Mouse (Mus musculus): ENCODE data around the gene Ccna2. TPM values are rescaled to one million over a fixed set of nuclear protein-coding genes. Genes with fewer than 3 reads are reported as not detected.

Gene Ccna2
- polyA plus RNA-seq, 1 experiment, result 31.1 TPM

DNA sequence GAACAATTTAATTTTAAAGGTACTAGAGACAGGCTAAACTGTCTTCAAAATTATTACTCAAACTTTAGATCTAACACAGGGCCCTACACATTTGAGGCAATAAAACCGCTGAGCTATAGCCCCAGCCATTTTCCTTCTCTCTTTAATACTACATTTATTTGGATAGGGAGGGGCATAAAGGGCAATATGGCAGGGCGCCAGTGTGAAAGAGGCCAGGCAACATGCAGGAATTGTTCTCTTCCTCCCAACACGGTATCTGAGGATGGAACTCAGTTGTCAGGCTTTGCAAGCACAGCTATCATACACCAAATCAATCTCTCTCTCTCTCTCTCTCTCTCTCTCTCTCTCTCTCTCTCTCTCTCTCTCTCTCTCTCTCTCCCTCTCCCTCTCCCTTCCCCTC, 26.9 kb upstream of the Ccna2 start:
- H3K27ac ChIP-seq (ENCODE audit: insufficient read depth, low read length), result no peak overlapping the region
- no peak for DNase-seq (ENCODE audit: low read depth in 1 of 2, low spot score in 2 of 2)
- H3K27me3 ChIP-seq (ENCODE audit: control insufficient read depth, insufficient read depth, low read length), result no peaks in the 10 kb centered on the region
- no peak overlapping the region for H3K4me3 ChIP-seq (ENCODE audit: extremely low read depth, insufficient read depth, insufficient read length)
- H3K36me3 ChIP-seq (ENCODE audit: control insufficient read depth, insufficient read depth, low read length), result no peaks in the 10 kb centered on the region
- no peaks in the 10 kb centered on the region for H3K4me1 ChIP-seq (ENCODE audit: control insufficient read depth, insufficient read depth, insufficient read length)
- WGBS, result 83% methylated on average over 3 of the region's 3 CpGs
- TF ChIP-seq CTCF (IDR thresholded peaks at IDR 0.05; ENCODE audit: extremely low read depth, insufficient read depth, insufficient read length, insufficient replicate concordance) (no peak), POLR2A (IDR thresholded peaks at IDR 0.05; ENCODE audit: low read depth, low read length) (no peak)

DNA sequence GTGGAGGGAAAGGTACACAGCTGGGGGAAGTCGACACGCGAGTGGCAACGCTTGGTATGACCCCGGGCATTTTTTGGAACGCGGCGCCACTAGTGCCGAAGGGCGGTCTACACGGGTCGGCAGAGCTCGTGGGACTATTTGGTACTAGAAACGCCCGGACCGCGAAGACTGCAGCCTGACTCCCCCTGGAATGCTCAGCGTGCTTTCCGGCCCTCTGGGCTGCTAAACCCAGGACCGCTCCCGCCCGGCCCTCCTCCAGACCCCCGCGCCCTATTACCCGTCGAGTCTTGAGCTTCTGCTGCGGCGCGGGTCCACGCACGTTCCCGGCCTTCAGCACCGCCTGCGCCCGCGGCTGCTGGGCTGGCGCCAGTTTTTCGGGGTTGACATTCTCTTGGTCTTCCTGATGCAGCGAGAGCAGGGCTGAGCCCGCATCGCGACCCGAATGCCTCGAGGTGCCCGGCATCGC, 556 bp downstream of the Ccna2 start:
- under 1% methylated on average over 46 of the region's 46 CpGs for WGBS
- peaks cover 2% of the 10 kb centered on the region for H3K36me3 ChIP-seq (ENCODE audit: control insufficient read depth, insufficient read depth, low read length)

GRCm38 (mm10) chr3:36569836-36570235, 2.1 kb downstream of the Ccna2 start:
- no peak overlapping the region for H3K27ac ChIP-seq (ENCODE audit: insufficient read depth, low read length)
- H3K27me3 ChIP-seq (ENCODE audit: control insufficient read depth, insufficient read depth, low read length), result no peaks in the 10 kb centered on the region
- no peak for TF ChIP-seq CTCF (IDR thresholded peaks at IDR 0.05; ENCODE audit: extremely low read depth, insufficient read depth, insufficient read length, insufficient replicate concordance)
- no peak for TF ChIP-seq POLR2A (IDR thresholded peaks at IDR 0.05; ENCODE audit: low read depth, low read length)
- peaks cover 8% of the 10 kb centered on the region for H3K4me1 ChIP-seq (ENCODE audit: control insufficient read depth, insufficient read depth, insufficient read length)
- WGBS, result 77% methylated on average over 5 of the region's 5 CpGs
- no peak overlapping the region for H3K4me3 ChIP-seq (ENCODE audit: extremely low read depth, insufficient read depth, insufficient read length)
- no peak for DNase-seq (ENCODE audit: low read depth in 1 of 2, low spot score in 2 of 2)
- peaks cover 6% of the 10 kb centered on the region for H3K36me3 ChIP-seq (ENCODE audit: control insufficient read depth, insufficient read depth, low read length)

More for the DNA sequence above, 556 bp downstream of the Ccna2 start:
- TF ChIP-seq CTCF (IDR thresholded peaks at IDR 0.05; ENCODE audit: extremely low read depth, insufficient read depth, insufficient read length, insufficient replicate concordance), result no peak
- no peak for TF ChIP-seq POLR2A (IDR thresholded peaks at IDR 0.05; ENCODE audit: low read depth, low read length)
- Histone ChIP-seq H3K4me3 (ENCODE audit: extremely low read depth, insufficient read depth, insufficient read length) (peak overlapping the region; percentile 67), H3K27me3 (ENCODE audit: control insufficient read depth, insufficient read depth, low read length) (no peaks in the 10 kb centered on the region), H3K27ac (ENCODE audit: insufficient read depth, low read length) (no peak overlapping the region), H3K4me1 (ENCODE audit: control insufficient read depth, insufficient read depth, insufficient read length) (peaks cover 8% of the 10 kb centered on the region)
- no peak for DNase-seq (ENCODE audit: low read depth in 1 of 2, low spot score in 2 of 2)

DNA sequence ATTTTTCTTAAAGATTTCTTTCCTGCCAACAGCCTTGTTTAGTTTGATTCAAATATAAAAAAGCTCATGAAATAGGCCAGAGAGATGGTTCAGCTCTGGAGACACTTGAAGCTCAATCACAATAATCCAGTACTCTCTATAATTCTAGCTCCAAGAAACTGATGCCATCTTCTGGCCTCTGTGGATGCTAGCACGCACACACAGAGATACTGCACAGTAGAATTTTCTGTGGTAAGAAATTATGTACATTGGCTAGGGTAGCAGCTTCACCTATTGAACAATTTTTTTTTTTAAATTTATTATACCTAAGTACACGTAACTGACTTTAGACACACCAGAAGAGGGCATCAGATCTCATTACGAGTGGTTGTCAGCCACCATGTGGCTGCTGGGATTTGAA, 8.3 kb downstream of the Ccna2 start:
- Histone ChIP-seq H3K27ac (ENCODE audit: insufficient read depth, low read length) (no peak overlapping the region), H3K4me1 (ENCODE audit: control insufficient read depth, insufficient read depth, insufficient read length) (no peaks in the 10 kb centered on the region), H3K4me3 (ENCODE audit: extremely low read depth, insufficient read depth, insufficient read length) (no peak overlapping the region), H3K36me3 (ENCODE audit: control insufficient read depth, insufficient read depth, low read length) (peaks cover 26% of the 10 kb centered on the region), H3K27me3 (ENCODE audit: control insufficient read depth, insufficient read depth, low read length) (no peaks in the 10 kb centered on the region)
- WGBS, result 91% methylated on average over 3 of the region's 3 CpGs
- DNase-seq (ENCODE audit: low read depth in 1 of 2, low spot score in 2 of 2), result no peak
- no peak for TF ChIP-seq CTCF (IDR thresholded peaks at IDR 0.05; ENCODE audit: extremely low read depth, insufficient read depth, insufficient read length, insufficient replicate concordance)
- no peak for TF ChIP-seq POLR2A (IDR thresholded peaks at IDR 0.05; ENCODE audit: low read depth, low read length)

DNA sequence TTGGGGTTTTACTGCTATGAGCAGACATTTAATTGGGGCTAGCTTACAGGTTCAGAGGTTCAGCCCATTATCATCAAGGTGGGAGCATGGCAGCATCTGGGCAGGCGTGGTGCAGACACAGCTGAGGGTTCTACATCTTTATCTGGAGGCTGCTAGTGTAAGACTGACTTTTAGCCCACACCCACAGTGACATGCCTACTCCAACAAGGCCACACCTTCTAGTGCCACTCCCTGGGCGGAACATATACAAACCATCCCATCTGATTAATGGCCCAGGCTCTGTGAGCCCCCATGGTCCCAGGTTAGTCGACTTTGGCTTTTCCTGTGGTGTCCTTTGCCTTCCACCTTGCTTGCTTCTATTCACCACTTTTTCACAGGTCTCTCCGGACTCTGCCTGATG, 12.3 kb downstream of the Ccna2 start:
- no peak overlapping the region for H3K4me3 ChIP-seq (ENCODE audit: extremely low read depth, insufficient read depth, insufficient read length)
- H3K36me3 ChIP-seq (ENCODE audit: control insufficient read depth, insufficient read depth, low read length), result peaks cover 27% of the 10 kb centered on the region
- TF ChIP-seq CTCF (IDR thresholded peaks at IDR 0.05; ENCODE audit: extremely low read depth, insufficient read depth, insufficient read length, insufficient replicate concordance) (no peak), POLR2A (IDR thresholded peaks at IDR 0.05; ENCODE audit: low read depth, low read length) (no peak)
- no peak for DNase-seq (ENCODE audit: low read depth in 1 of 2, low spot score in 2 of 2)
- no peaks in the 10 kb centered on the region for H3K4me1 ChIP-seq (ENCODE audit: control insufficient read depth, insufficient read depth, insufficient read length)
- WGBS, result 73% methylated on average over 4 of the region's 4 CpGs
- no peaks in the 10 kb centered on the region for H3K27me3 ChIP-seq (ENCODE audit: control insufficient read depth, insufficient read depth, low read length)
- H3K27ac ChIP-seq (ENCODE audit: insufficient read depth, low read length), result no peak overlapping the region

DNA sequence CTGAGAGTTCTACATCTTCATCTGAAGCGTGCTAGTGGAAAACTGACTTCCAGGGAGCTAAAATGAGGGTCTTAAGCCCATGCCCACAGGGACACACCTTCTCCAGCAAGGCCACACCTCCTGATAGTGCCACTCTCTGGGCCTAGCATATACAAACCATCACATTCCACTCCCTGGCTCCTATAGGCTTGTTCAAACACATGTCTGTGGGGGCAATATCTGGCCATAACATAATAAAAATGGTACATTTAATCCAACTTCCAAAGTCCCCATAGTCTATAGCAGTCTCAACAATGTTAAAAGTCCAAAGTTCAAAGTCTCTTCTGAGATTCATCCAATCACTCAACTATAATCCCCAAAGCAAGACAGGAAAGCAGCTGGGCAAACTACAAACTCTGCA, 14.3 kb downstream of the Ccna2 start:
- DNase-seq (ENCODE audit: low read depth in 1 of 2, low spot score in 2 of 2), result no peak
- 88% methylated on average over 1 of the region's 1 CpGs for WGBS
- H3K4me1 ChIP-seq (ENCODE audit: control insufficient read depth, insufficient read depth, insufficient read length), result no peaks in the 10 kb centered on the region
- no peak overlapping the region for H3K27ac ChIP-seq (ENCODE audit: insufficient read depth, low read length)
- no peak overlapping the region for H3K4me3 ChIP-seq (ENCODE audit: extremely low read depth, insufficient read depth, insufficient read length)
- H3K27me3 ChIP-seq (ENCODE audit: control insufficient read depth, insufficient read depth, low read length), result no peaks in the 10 kb centered on the region
- H3K36me3 ChIP-seq (ENCODE audit: control insufficient read depth, insufficient read depth, low read length), result peaks cover 19% of the 10 kb centered on the region
- no peak for TF ChIP-seq POLR2A (IDR thresholded peaks at IDR 0.05; ENCODE audit: low read depth, low read length)

- Histone ChIP-seq H3K27ac (ENCODE audit: insufficient read depth, low read length) (no peak within 1 kb of the TSS), H3K4me1 (ENCODE audit: control insufficient read depth, insufficient read depth, insufficient read length) (peaks cover 4% of the 10 kb centered on the region; the same call in 1 of the 2 replicates), H3K27me3 (ENCODE audit: control insufficient read depth, insufficient read depth, low read length) (no peaks in the 10 kb centered on the region), H3K36me3 (ENCODE audit: control insufficient read depth, insufficient read depth, low read length) (peaks cover 4% of the 10 kb centered on the region; the same call in 1 of the 2 replicates), H3K4me3 (ENCODE audit: extremely low read depth, insufficient read depth, insufficient read length) (peak within 1 kb of the TSS; percentile 84)
- TF ChIP-seq CTCF (IDR thresholded peaks at IDR 0.05; ENCODE audit: extremely low read depth, insufficient read depth, insufficient read length, insufficient replicate concordance) (no peak), POLR2A (IDR thresholded peaks at IDR 0.05; ENCODE audit: low read depth, low read length) (peak; percentile 6)
- WGBS, result under 1% methylated on average over 39 of the region's 39 CpGs
- peak; percentile 66 to 91 for DNase-seq (ENCODE audit: low read depth in 1 of 2, low spot score in 2 of 2)
Observed at GRCm38 (mm10) chr3:36552406-36553047, 19.4 kb downstream of the Ccna2 start, which contains the start of gene Exosc9. Gene Exosc9 (plus strand): TSS chr3:36552606.

Data from spleen, adult 2 months (tissue).